12 mouse cellular contexts compared by ENCODE assay signal in the genomic region with DNA sequence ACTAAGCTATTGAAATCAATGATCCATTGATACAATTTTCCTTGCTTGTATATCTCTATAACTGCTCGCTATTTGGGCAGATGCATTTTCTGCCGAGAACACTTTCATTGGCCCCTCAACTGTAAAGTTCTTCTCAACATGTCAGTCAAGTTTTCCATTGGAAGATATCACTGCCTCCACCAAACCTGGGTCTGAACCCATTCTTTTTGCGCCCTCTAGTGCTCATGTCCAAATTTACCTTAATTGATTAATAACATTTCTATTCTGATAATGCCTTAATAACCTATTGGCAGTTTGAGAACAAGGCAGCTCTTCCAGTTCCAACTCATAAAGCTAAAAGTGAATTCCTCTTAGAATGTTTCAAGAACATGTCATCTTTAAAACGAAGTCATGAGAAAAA.
DNase-seq lines count a peak whose midpoint lies in the region; ATAC-seq and TF ChIP-seq lines count a peak whose summit lies in the region.
"Had no signal": no experiment of that assay in that cellular context is flagged by ENCODE, and none has a peak within 500 bp of the region (broad histone marks: within the 10 kb centered on the region; RNA-seq: fewer than 3 reads in every experiment).

No protein-coding gene starts in this region.

- H3K36me3 ChIP-seq in heart, adult 2 months (ENCODE audit: control insufficient read depth, insufficient read depth, low read length) = no peaks in the 10 kb centered on the region
- no peaks in the 10 kb centered on the region for H3K36me3 ChIP-seq in lung, embryonic 14.5 days (ENCODE audit: insufficient read depth)
- H3K36me3 ChIP-seq: embryonic facial prominence, embryonic 13.5 days; neural tube, embryonic 12.5 days had no signal

- no peak overlapping the region for H3K9ac ChIP-seq in heart, adult 2 months (ENCODE audit: low read depth, low read length)
- no peak overlapping the region for H3K9ac ChIP-seq in lung, embryonic 14.5 days
- H3K9ac ChIP-seq: embryonic facial prominence, embryonic 13.5 days; neural tube, embryonic 12.5 days had no signal

- H3K4me3 ChIP-seq in heart, adult 2 months = no peak overlapping the region
- H3K4me3 ChIP-seq in lung, embryonic 14.5 days (ENCODE audit: low read depth, low read length) = no peak overlapping the region
- H3K4me3 ChIP-seq: embryonic facial prominence, embryonic 13.5 days; gastrocnemius, adult 2 months; neural tube, embryonic 12.5 days had no signal

- no peak for ATAC-seq in lung, embryonic 14.5 days (ENCODE audit: insufficient read depth)

- no peak overlapping the region for H3K4me2 ChIP-seq in lung, embryonic 14.5 days
- H3K4me2 ChIP-seq: embryonic facial prominence, embryonic 13.5 days; neural tube, embryonic 12.5 days had no signal

- no peaks in the 10 kb centered on the region for H3K27me3 ChIP-seq in heart, adult 2 months (ENCODE audit: control insufficient read depth, insufficient read depth, low read length)
- no peaks in the 10 kb centered on the region for H3K27me3 ChIP-seq in lung, embryonic 14.5 days (ENCODE audit: insufficient read depth, low read length)
- H3K27me3 ChIP-seq: embryonic facial prominence, embryonic 13.5 days; neural tube, embryonic 12.5 days had no signal

- TF ChIP-seq EP300 in heart, adult 2 months (IDR thresholded peaks at IDR 0.05; ENCODE audit: insufficient read depth, low read depth, low read length) = no peak

- H3K4me1 ChIP-seq in heart, adult 2 months (ENCODE audit: control insufficient read depth, insufficient read depth, low read length) = no peaks in the 10 kb centered on the region
- H3K4me1 ChIP-seq in lung, embryonic 14.5 days (ENCODE audit: insufficient read depth) = no peaks in the 10 kb centered on the region
- H3K4me1 ChIP-seq: embryonic facial prominence, embryonic 13.5 days; neural tube, embryonic 12.5 days had no signal

- no peak for TF ChIP-seq POLR2A in heart, adult 2 months (IDR thresholded peaks at IDR 0.05; ENCODE audit: insufficient read depth, low read depth, low read length)

- no peak overlapping the region for H3K27ac ChIP-seq in heart, adult 2 months
- H3K27ac ChIP-seq in lung, embryonic 14.5 days (ENCODE audit: low read depth) = no peak overlapping the region
- H3K27ac ChIP-seq: embryonic facial prominence, embryonic 13.5 days; gastrocnemius, adult 2 months; neural tube, embryonic 12.5 days had no signal

- peak; percentile 57 for TF ChIP-seq CTCF in heart, adult 2 months (IDR thresholded peaks at IDR 0.05)
- peak; percentile 49 for TF ChIP-seq CTCF in lung, embryonic 14.5 days (IDR thresholded peaks at IDR 0.05; ENCODE audit: low read depth)

- DNase-seq in heart, adult 2 months = no peak
- DNase-seq in heart, postnatal 4 days = no peak
- peak; percentile 57 for DNase-seq in lung, embryonic 14.5 days
- no peak for DNase-seq in lung, adult 18-20 months
- DNase-seq in R1 (ENCODE audit: low read depth, low spot score) = peak; percentile 13
- peak; percentile 3 for DNase-seq in retina, adult 2 months (ENCODE audit: low read depth, low spot score)
- no peak for DNase-seq in adrenal gland, postnatal 4 days (ENCODE audit: low spot score in 2 of 2)
- no peak for DNase-seq in urinary bladder, adult 2 months (ENCODE audit: low spot score)
- DNase-seq: gastrocnemius, adult 2 months; right cerebral cortex, postnatal 4 days had no signal

- WGBS in heart, adult 2 months = 43% methylated on average over 4 of the region's 4 CpGs
- 41% methylated on average over 4 of the region's 4 CpGs for WGBS in lung, embryonic 14.5 days

- intact Hi-C loops in heart, adult 2 months (cut with DNase I) = no loop called here

- no peaks in the 10 kb centered on the region for H3K79me2 ChIP-seq in heart, adult 2 months (replicated peaks; ENCODE audit: control insufficient read depth, insufficient read depth, low read length)

- H3K9me3 ChIP-seq in lung, embryonic 14.5 days (ENCODE audit: low read depth, low read length) = no peaks in the 10 kb centered on the region
- H3K9me3 ChIP-seq: embryonic facial prominence, embryonic 13.5 days; neural tube, embryonic 12.5 days had no signal

Comparison
In these comparisons a context has a peak if more than half of its experiments do, and no peak if none do; other contexts are left out.
1. DNase-seq: peak in lung, embryonic 14.5 days (single experiment), R1 (single experiment) and retina, adult 2 months (single experiment); none in heart, adult 2 months (0 of 2), heart, postnatal 4 days (single experiment), lung, adult 18-20 months (0 of 2), adrenal gland, postnatal 4 days (0 of 2) and urinary bladder, adult 2 months (single experiment).